Mouse (Mus musculus) lung, postnatal 25 days (tissue): ENCODE measurements at regions not wholly inside any gene's neighbourhood (a gene's known extent, or its start where the extent isn't known, plus 50 kb on each side); places are given as distances from the start of the nearest gene placed in this dataset.

ENCODE experiments used
- DNase-seq: peaks from one replicate; pipeline ENCODE4 v3.0.0; 2022; ENCODE audit warnings: low spot score

- no peak for DNase-seq
Measured at GRCm38 (mm10) chr11:40624126-40624778, 70.8 kb downstream of the Mat2b start.

GRCm38 (mm10) chr11:40620036-40620435 lies 75.0 kb downstream of the Mat2b start:
- DNase-seq = no peak

- no peak for DNase-seq
Measured at GRCm38 (mm10) chr11:40603008-40603407, 92.0 kb downstream of the Mat2b start.

GRCm38 (mm10) chr11:40601572-40601909 lies 93.5 kb downstream of the Mat2b start:
- DNase-seq = peak; percentile 20

GRCm38 (mm10) chr11:40600773-40601571 lies 94.0 kb downstream of the Mat2b start:
- DNase-seq = no peak

GRCm38 (mm10) chr11:40599956-40600772 lies 94.8 kb downstream of the Mat2b start:
- no peak for DNase-seq

- no peak for DNase-seq
Measured at GRCm38 (mm10) chr11:40596347-40596746, 98.7 kb downstream of the Mat2b start.

GRCm38 (mm10) chr11:40592056-40592455 lies 102.9 kb downstream of the Mat2b start:
- DNase-seq = no peak

GRCm38 (mm10) chr11:40573758-40574139 lies 121.3 kb downstream of the Mat2b start:
- DNase-seq = no peak

- no peak for DNase-seq
Measured at GRCm38 (mm10) chr11:40572953-40573757, 121.8 kb downstream of the Mat2b start.

- DNase-seq = no peak
Measured at GRCm38 (mm10) chr11:40562866-40563265, 132.1 kb downstream of the Mat2b start.

- DNase-seq = no peak
Measured at GRCm38 (mm10) chr11:40561983-40562382, 133.0 kb downstream of the Mat2b start.

- no peak for DNase-seq
Measured at GRCm38 (mm10) chr11:40561400-40561799, 133.6 kb downstream of the Mat2b start.

GRCm38 (mm10) chr11:40558486-40558885 lies 136.5 kb downstream of the Mat2b start:
- DNase-seq = no peak

GRCm38 (mm10) chr11:40554867-40555794 lies 139.9 kb downstream of the Mat2b start:
- DNase-seq = no peak

GRCm38 (mm10) chr11:40552054-40552453 lies 142.9 kb downstream of the Mat2b start:
- no peak for DNase-seq

- no peak for DNase-seq
Measured at GRCm38 (mm10) chr11:40546596-40546995, 148.4 kb downstream of the Mat2b start.

- DNase-seq = no peak
Measured at GRCm38 (mm10) chr11:40545537-40545936, 149.5 kb downstream of the Mat2b start.

- DNase-seq = no peak
Measured at GRCm38 (mm10) chr11:40540229-40540628, 154.8 kb downstream of the Mat2b start.

- DNase-seq = no peak
Measured at GRCm38 (mm10) chr11:40539776-40540175, 155.2 kb downstream of the Mat2b start.

- no peak for DNase-seq
Measured at GRCm38 (mm10) chr11:40536236-40536765, 158.7 kb downstream of the Mat2b start.
